Mouse (Mus musculus): ENCODE results near the gene Cdkl2.

Gene Cdkl2

DNA sequence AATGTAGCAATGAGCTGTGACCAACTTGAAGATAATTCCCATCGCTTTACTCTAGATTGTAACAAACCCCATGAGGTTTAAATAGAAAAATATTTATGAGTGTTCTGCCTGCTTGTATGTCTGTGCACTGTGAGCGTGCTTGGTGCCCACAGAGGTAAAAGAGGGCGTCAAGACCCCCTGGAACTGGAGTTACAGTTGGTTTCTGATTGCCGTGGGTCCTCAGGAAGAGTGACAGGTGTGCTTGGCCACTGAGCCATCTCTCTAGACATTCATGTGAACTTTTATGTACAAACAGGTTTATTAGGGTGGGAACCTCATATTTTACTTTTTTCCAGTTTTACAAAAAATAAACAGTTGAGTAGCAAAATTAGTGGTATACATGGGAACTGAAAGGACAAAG lies at the start of gene Cdkl2:
Cdkl2 (minus strand) TSS at position 101 of the 400 bp plus-strand sequence.
- DNase-seq (ENCODE audit: low spot score in 2 of 2) = no peak

- DNase-seq (ENCODE audit: low spot score in 2 of 2) = no peak
Measured at GRCm38 (mm10) chr5:92087469-92087868, 43.8 kb upstream of the Cdkl2 start.

- DNase-seq (ENCODE audit: low spot score in 2 of 2) = no peak
Measured at GRCm38 (mm10) chr5:92085821-92086550, 42.3 kb upstream of the Cdkl2 start.

- no peak for DNase-seq (ENCODE audit: low spot score in 2 of 2)
Measured at GRCm38 (mm10) chr5:92085246-92085645, 41.6 kb upstream of the Cdkl2 start.

DNA sequence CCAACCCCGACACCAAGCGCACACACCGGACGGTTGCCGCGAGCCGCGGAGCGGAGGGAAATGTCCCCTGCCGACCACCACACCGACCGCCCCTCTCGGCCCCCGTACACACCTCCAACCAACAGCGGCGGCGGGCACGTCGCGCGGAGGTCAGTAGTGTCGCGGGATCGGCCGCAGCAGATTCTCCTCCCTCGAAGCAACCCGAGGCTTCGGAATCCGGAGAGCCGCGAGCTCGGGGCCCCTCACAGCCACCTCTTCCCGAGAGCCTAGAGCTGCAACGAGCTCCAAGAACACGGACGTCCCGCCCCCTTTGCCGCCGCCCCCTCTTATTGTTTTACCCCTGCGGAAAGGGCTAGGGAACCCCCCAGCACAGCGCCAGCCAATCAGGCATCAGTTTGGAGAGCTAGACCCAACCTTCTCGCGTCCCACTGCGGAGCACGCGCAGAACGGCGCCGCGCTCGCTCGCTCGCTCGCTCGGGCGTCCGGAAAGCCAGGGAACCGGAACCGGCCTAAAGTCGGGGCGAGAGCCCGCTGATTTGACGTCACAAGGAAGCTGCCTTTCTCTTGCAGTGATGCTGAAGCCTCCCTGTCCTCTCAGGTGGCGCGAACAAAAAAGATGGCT lies 39.8 kb upstream of the Cdkl2 start, which contains the start of gene G3bp2:
G3bp2 (minus strand) TSS at position 303 of the 622 bp plus-strand sequence.
- DNase-seq (ENCODE audit: low spot score in 2 of 2) = peak; percentile 96 to 97

GRCm38 (mm10) chr5:92082821-92083401 lies 39.2 kb upstream of the Cdkl2 start:
- peak; percentile 58 to 63 for DNase-seq (ENCODE audit: low spot score in 2 of 2)

DNA sequence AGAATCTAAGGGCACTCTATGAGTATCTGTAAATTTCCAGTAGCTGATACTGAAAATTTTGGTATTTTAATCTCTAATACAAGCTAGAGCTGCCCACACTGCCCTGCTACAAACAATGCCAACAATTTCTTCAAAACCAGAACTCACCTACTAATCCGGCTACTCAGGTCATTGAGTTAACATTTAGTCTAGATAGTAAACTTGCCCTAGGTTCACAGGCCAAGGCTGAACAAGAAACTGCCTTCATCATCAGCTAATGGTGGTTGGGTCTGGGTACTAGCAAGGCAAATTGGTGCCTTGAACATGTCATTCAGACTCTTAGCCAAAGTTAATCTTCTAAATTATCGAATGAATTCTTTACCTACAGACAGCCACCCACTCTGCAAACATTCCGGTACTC lies 37.6 kb upstream of the Cdkl2 start:
- no peak for DNase-seq (ENCODE audit: low spot score in 2 of 2)

DNA sequence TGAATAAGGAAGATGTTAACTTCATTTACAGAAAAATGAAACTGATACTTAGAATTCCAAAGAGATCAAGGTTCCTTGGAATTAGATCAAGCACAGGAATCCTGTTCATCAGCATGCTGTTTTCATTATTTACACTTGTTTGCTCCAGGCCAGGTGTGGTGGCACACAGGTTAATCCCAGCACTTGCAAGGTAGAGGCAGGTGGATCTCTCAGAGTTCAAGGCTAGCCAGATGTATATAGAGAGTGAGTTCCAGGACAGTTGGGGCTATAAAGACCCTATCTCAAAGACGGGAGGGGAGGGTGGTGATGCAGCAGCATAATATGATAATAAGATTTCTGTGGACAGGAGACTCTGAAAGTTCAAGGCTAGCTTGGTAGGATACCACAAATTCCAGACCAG lies 36.7 kb upstream of the Cdkl2 start:
- DNase-seq (ENCODE audit: low spot score in 2 of 2) = no peak

DNA sequence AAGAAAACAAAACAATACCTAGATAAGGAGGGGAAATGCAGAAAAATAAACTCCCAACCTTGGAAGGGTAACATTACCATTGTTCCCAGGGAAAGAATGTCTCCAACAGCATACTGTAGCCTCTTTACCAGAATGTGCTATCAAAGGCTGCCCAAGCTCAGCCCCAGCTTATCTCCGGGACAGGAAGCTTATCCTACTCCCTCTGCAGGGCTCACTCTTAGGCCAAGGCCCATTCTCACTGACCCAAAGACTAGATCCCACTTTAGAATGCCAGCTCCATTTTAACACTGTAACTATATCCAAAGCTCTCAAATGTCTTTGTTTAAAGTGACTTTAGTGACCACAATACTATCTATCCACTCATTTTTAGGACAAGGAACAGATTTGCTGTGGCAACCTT lies 35.6 kb upstream of the Cdkl2 start:
- no peak for DNase-seq (ENCODE audit: low spot score in 2 of 2)

DNA sequence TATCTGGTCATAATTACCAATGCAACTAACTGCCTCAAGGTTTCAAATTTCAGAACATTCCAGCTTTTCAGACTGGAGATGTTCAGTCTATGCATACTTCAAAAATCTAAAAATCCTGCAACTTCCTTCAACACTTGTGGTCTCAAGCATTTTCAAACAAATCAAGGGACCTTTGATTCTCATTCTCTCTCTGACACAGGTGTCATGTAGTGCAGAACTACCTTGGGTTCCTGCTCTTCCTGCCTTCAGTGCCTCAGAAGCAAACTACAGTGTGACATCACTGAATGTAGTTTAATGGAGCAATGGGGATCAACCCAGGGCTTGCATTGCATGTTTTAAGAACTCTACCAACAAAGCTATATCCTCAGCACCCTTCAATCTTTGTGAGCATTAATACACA lies 35.1 kb upstream of the Cdkl2 start:
- no peak for DNase-seq (ENCODE audit: low spot score in 2 of 2)

- DNase-seq (ENCODE audit: low spot score in 2 of 2) = no peak
Measured at GRCm38 (mm10) chr5:92076273-92076672, 32.6 kb upstream of the Cdkl2 start.

DNA sequence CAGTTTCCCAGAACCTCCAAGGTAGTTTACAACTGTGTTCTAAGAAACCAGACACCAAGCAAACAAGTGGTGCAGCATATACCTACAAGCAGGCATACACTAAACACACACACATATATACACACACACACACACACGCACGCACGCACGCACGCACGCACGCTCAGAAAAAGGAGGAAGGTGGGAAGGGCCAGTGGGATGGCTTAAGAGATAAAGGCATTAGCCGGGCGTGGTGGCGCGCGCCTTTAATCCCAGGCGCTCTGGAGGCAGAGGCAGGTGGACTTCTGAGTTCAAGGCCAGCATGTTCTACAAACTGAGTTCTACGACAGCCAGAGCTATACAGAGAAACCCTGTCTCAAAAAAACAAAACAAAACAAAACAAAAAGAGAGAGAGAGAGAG lies 30.4 kb upstream of the Cdkl2 start:
- DNase-seq (ENCODE audit: low spot score in 2 of 2) = no peak

- no peak for DNase-seq (ENCODE audit: low spot score in 2 of 2)
Measured at GRCm38 (mm10) chr5:92063192-92063591, 19.5 kb upstream of the Cdkl2 start.

DNA sequence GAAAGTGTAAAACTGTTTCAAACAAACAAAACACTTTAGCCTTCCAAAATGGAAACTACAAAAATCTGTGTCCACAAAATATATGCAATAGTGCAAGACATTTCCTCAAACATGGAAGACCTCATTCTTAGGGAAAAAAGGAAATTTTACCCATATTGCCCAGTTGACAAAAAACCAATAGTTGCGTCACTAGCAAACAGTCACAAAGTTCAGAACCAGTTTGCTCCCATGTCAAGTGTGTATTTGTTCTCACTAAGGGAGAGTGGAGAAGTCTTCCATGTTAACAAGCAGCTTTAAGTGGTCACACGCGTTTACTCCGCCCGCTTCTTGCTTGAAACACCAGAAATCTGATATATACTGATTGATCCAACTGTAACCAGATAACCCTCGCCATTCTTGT lies 9.2 kb upstream of the Cdkl2 start:
- DNase-seq (ENCODE audit: low spot score in 2 of 2) = no peak

DNA sequence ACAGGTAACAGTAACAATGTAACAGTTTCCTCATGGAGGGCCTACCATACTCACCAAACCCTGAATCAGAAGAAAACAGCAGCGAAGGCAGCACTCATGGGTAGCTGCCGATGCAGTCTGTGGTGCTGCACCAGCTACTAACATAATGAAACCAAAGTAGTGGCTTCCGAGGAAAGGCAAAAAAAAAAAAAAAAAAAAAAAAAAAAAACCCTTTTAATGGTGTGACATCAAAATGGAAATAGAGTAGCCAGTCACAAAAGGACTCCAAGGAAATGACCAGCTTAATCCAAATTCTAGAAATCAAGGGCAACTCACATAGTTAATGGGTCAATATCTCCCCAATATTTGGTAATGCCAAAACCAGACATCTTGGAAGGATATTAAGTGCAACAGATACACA lies 6.7 kb upstream of the Cdkl2 start:
- no peak for DNase-seq (ENCODE audit: low spot score in 2 of 2)

- DNase-seq (ENCODE audit: low spot score in 2 of 2) = peak; percentile 97 to 98
Measured at GRCm38 (mm10) chr5:92042377-92043348, 1.0 kb downstream of the Cdkl2 start.

DNA sequence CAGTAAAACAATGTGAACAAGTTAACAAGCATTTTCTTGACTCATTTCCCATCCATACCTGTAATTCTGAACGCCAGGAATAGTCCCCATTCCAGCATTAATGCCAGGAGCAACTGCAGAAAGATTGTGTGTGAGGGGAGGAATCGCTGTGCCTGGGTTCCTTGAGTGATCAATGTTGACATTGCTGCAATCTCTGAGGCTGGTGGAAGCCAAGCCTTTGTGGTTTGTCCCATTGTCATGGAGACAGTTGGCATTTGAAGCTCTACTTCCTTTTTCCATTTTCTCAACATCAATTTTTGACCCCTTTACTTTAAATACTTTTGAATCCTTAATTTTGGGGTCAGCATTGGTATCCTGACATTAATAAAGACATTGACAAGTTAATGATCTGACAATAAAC lies 23.7 kb downstream of the Cdkl2 start:
- DNase-seq (ENCODE audit: low spot score in 2 of 2) = no peak

DNA sequence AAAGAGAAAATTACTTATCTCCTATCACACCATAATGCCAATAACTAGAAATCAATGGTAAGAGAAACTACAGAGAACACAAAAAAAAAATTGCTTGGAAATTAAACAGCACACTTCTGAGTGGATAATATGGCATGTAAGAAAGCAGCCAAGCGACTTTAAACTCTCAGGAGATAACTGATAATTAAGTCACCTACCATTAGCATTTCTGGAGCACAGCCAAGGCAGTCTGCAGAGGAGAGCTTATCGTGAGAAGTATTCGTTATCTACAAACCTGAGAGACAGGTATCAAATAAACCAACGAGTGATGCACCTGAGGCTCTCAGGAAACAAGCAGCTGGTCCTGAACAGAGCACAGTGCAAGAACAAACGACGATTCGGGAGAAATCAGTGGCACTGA lies 31.9 kb downstream of the Cdkl2 start:
- no peak for DNase-seq (ENCODE audit: low spot score in 2 of 2)

DNA sequence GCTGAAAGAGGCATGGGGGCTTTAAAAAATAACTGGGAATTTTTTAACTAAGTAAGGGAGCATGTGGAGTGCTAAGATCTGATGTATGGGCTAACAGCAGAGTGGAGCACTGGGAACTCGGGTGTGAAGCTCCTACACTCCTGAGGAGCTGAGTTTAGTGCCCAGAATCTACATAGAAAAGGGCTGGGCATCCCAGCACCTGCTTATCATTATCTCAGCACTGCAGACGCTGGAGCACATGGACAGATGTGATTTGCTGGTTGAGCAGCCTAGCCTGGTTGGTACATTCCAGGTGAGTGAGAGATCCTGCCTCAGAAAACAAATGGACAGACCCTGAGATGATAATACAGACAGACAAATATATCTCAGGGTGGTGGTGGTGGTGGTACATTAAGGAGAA lies 33.9 kb downstream of the Cdkl2 start:
- DNase-seq (ENCODE audit: low spot score in 2 of 2) = no peak

DNA sequence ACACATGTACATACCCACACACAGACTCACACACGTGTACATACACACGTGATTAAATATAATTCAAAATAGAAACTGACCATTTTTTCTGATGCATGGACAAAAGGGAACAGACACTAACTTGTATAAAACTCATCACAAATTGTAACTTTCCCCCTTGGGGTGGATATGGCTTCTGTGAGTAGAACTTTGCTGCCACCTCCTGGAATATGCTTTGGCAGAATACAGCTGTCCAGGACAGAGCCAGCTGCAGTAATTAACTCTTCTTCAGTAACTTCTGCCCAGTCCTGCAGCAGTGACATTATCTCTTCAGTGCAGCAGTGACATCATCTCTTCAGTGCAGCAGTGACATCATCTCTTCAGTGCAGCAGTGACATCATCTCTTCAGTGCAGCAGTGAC lies 40.7 kb downstream of the Cdkl2 start:
- DNase-seq (ENCODE audit: low spot score in 2 of 2) = peak in 1 of 2 experiments; percentile 27

GRCm38 (mm10) chr5:92000770-92001169 lies 42.9 kb downstream of the Cdkl2 start:
- no peak for DNase-seq (ENCODE audit: low spot score in 2 of 2)

DNA sequence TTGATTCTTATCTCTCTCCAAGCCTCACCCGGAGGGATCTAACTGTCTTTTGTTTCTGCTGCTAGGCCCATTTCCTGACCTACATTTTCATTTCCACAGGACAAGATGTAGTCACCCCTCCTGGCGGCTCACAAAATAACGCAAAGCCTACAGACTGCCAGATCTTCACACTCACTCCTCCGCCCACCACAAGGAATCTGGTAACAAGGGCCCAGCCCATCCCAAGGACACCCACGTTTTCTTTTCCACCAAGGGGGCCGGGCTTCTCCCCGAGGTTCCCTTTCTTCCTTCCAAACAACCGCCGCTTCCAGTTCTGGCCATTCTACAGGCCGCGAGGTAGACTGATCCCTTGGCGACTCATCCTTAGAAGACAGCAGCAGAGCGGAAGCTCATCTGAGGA lies 49.1 kb downstream of the Cdkl2 start:
- DNase-seq (ENCODE audit: low spot score in 2 of 2) = peak; percentile 61 to 67

All from right cerebral cortex, adult 2 months (tissue).